Mouse (Mus musculus): Measurements from ENCODE around the gene Gm10260.

Gene Gm10260

GRCm38 (mm10) chr13:97768803-97769202 lies 8.4 kb upstream of the Gm10260 start:
- DNase-seq (ENCODE audit: low read depth, low spot score): no peak

DNA sequence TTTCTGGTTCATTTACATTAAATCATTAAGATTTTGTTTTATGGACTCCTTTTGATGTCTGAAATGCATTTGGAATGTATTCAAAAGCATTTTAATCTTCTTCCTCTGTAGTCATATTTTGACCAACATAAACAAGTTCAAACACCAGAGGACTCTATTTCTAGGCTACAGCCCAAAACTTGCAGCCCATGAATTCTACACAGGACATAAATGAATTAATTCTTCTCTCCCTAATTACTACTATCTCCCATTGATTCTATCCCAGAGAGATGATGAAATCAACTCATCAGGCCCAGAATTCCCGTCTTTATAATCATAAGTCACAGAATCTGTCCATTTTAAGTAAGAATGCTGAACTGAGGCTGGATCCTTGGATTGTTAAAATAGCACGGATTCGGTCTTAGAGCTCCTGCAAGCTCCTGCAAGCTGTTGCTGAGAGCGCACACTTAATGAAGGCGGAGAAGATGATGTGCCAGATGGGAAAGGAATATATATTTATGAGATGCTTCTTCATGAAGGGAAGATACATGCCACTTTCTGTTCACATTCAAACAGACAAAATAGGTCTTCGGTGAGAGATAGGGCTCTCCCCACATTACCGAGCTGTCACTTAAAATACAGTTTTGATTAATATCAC lies 7.7 kb upstream of the Gm10260 start:
- DNase-seq (ENCODE audit: low read depth, low spot score): no peak

DNA sequence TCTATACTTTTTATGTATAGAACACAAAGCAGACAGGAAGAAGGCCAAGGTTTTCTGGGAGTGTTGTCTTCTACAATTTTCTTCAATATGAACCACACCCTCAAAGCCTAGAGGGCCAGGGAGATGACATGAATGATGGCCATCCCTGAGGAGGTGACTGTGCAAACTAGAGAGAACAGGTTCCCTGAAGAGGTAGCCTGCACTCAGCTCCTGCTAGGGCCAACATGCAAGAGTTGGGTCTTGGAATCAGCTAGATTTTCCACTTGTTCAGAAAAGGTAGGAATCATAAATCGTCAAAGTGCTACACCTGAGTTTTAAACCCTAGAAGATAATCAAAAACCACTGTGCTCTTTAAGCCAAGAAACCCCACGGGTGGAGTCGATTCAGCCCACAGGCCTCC lies 6.2 kb upstream of the Gm10260 start:
- no peak for DNase-seq (ENCODE audit: low read depth, low spot score)

GRCm38 (mm10) chr13:97765913-97766312 lies 5.5 kb upstream of the Gm10260 start:
- DNase-seq (ENCODE audit: low read depth, low spot score): no peak

DNA sequence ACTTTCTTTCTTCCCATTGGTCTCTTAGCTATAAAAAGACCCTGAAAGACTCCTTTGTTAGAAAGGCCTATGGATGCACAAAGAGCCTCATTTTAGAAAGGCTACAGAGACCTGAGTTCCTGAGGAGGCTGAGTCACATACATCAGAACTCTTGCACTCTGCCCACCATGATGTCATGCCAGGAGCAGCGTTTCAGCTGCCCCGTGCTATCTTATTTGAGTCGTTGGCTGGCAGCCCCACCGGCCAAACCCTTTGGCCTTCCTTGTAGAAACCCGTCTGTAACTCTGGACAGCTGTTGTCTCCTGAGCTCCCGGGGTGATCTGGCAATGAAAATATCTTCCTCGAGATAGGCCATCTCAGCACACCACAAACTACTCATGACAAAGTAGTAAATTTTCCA lies 3.6 kb upstream of the Gm10260 start:
- no peak for DNase-seq (ENCODE audit: low read depth, low spot score)

DNA sequence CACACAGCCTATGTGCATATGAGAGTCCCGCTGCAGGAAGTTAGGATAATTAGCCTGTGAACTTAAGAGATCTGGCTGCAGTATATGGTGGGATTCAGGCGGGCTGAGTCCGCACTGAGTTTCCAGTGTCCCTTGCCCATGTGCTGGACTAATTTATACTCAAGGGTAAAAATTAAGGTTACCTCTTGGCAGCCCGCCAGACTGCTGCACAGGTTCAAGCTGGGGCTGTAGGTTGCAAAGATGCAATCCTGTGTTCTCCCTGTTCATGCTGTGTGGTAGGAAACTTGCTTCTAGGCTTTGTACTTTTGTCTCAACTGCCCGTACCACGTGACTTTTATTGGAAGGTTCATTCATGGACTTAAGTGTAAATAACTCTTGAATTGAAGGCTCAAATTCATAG lies 3.0 kb upstream of the Gm10260 start:
- no peak for DNase-seq (ENCODE audit: low read depth, low spot score)

DNA sequence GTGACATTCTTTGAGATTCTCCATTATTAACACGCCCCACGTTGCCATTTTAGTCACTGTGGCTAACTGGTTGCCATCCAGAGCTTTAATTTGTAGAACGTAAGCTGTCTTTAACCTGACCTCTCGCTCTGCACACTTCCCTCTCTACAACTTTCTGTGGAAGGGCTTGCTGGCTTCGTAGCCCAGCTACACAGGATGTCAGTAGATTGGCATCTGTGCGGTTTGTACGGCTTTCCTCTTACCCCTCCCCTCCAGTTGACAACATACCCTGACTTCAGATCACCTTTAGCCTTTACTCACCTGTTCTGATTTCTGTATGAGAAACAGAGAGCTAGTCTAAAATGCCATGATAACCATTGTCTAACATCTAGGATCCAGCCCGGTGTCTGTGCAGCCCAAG lies 1.7 kb upstream of the Gm10260 start:
- DNase-seq (ENCODE audit: low read depth, low spot score): no peak

- DNase-seq (ENCODE audit: low read depth, low spot score): no peak
These were observed 3.4 kb downstream of the Gm10260 start for GRCm38 (mm10) chr13:97757033-97757432.

DNA sequence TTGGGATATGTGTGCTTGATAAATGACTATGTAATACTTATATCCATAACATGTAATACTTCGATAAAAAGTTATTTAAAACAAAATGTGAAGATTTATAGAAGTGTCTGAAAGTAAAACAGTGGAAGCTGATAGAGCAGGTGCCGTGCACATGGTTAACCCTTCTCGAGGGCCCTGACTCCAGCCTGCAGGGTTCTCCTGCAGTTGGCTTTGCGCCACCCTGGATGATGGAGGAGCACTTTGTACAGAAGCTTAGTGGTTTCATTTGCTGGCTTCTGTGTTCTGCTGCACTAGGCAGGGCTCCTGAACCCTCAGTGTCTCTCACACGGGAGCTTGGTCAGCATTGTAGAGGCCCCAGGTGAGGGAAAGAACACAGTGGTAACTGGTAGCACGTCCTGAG lies 4.3 kb downstream of the Gm10260 start:
- no peak for DNase-seq (ENCODE audit: low read depth, low spot score)

DNA sequence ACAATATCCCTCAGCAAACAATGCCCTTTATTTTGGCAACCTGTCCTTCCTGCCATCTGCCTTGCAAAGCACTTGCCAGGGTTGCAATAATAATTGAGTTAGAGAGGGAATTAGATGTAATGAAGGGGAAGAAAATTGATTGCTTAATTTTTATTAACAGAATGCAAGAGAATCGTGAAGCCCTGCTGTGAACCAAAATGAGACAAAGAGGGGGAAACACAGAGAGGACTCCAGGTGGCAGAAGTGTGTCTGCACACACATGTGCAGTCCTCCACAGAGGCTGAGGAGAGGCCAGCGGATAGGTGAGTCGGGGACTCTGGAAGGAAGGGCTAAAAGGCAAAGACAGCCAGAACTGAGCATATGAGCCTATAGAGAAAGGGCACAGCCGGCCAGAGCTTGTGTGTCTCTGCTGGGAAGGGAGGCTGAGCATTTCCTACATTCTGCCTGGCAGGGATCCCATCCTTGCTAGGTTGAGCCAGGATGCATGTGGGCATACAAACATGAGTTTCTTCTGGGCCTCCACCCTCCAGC lies 9.5 kb downstream of the Gm10260 start:
- no peak for DNase-seq (ENCODE audit: low read depth, low spot score)

DNA sequence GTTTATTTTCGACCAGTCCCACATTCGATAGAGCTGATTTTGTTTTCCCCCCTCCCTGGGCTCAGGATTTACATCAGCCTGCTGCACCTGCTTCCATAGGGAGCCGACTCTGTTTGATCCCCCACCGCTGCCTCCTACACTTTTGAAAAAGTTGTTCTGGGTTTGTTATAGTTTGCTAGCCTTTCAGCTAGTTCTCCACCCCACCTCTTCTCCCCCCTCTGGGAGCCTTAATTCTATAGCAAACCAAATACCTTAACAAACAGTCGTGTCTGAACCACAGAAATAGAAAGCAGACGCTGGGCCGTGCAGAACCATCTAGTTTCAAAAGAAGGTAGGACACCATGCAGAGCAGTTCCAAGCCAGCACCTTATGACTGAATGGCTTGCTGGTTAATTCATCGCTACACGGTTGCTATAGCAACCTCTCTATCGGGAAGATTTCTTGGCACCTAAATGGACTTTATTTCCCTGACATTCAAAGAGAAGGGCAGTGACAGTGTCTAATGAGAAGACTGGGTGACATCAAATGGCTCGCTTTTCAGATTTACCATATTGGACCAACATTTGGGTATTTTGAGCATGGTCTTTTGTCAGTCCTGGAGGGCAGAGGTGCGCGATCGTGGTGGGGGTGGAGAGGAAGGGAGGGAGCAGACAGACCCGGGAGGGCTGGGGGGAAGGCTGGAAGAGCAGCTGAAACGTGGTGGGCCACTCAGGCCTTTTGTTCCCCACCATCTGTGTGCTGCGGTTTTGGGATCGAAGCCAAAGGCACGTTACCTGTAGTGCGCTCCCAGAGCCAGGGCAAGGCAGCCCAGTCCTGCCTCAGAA lies 13.2 kb downstream of the Gm10260 start:
- no peak for DNase-seq (ENCODE audit: low read depth, low spot score)

GRCm38 (mm10) chr13:97744669-97745068 lies 15.8 kb downstream of the Gm10260 start:
- DNase-seq (ENCODE audit: low read depth, low spot score): no peak

- no peak for DNase-seq (ENCODE audit: low read depth, low spot score)
These were observed 16.4 kb downstream of the Gm10260 start for GRCm38 (mm10) chr13:97744036-97744435.

DNA sequence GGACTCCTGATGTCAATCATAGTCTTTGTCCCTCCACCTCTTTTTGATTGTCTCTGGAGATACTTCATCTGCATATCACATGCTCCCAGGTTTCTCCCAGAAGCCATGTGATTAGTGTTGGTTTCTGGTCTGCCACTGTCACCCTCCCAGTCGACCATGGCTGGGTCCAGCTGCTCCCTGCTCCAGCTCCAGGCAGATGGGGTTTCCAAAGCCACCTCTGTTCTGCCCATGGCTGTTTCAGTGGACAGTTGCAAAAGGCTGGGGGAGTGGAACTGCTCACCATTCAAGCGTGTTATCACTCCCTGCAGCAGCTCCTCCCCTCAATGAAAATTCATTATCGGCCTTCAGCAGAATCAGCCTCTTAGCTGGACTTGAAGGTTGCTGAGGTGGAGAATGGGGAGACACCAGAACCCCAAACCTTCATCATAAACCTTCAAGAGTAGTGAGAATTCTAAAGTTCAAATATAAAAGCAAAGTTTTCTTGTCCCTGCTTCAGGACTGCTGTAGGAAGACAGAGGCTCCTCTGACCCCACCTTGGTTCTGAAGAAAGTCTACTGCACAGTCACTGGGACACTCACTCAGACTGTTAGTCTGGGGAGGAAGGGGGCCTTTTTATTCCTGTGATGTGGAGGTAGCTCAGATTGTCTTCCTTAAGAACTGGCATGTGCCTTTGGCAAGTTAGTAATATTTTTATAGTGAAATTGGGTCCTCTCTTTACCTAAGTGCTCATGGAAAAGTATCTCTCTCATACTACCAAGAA lies 17.0 kb downstream of the Gm10260 start:
- no peak for DNase-seq (ENCODE audit: low read depth, low spot score)

DNA sequence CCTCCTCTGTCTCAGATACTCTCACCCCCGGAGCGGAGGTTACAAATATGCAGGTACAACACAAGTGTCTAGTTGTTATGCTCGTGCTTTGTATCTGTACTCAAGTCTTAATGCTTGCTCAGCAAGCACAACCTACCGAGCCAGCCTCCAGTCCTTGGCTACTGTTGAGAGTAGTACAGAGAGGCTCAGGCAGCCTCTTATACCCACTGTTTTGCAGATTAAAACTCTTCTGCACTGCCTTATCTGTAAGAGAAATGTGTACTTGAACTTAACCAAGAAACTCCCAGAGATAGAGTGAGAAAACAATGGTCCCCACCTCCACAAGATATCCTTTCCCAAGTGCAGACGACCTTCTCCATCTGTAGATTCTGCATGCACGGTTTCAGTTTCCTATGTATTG lies 24.5 kb downstream of the Gm10260 start:
- no peak for DNase-seq (ENCODE audit: low read depth, low spot score)

GRCm38 (mm10) chr13:97734760-97735159 lies 25.7 kb downstream of the Gm10260 start:
- no peak for DNase-seq (ENCODE audit: low read depth, low spot score)

DNA sequence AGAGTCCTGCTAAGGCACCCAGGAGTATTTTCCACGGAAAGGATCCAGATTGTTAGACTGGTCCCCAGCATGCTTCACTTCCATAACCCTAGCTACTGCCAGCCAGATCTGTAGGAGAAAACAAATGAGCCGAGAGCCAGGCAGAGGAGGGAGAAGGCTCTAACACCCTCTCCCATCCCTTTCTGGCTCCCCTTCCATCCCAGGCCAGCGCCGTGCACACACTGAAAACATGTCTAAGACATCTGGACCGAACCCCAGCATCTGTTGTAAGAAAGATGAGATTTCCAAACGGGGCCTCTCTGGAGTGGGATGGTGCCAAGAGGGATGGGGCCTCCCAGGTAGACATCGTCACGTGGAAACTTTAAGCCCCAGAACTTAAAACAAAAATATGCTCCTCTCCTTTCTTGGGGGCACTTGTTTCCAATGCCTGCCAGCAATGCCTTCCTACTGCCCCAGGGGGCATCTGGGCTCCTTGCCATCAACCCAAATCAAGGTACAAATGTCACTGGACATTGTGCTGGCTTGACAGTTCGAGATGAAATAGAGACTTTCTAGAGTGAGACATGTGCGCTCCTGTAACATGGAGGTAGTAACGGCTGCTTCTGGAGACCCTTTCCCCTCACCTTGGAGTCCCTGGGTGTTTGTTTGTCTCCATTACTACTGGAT lies 35.1 kb downstream of the Gm10260 start:
- DNase-seq (ENCODE audit: low read depth, low spot score): no peak

DNA sequence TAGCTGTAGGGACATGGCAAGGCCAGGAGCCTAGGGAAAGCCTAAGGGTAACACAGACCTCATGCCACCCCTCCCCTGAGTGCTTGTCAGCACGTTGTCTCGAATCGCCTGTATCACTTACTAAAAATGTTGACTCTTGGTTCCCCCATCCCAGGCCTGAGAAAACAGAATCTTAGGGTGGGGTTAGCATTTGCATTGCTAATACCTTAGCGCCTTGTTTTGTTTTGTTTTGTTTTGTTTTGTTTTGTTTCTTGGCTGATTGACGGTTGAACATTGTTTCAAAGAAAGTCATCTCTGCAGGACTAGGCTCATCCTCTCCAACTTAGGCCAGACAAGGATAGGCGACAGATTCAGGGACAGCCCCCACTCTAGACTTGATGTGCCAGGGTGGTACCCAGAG lies 35.9 kb downstream of the Gm10260 start:
- DNase-seq (ENCODE audit: low read depth, low spot score): no peak

GRCm38 (mm10) chr13:97712506-97713275 lies 47.7 kb downstream of the Gm10260 start:
- no peak for DNase-seq (ENCODE audit: low read depth, low spot score)

DNA sequence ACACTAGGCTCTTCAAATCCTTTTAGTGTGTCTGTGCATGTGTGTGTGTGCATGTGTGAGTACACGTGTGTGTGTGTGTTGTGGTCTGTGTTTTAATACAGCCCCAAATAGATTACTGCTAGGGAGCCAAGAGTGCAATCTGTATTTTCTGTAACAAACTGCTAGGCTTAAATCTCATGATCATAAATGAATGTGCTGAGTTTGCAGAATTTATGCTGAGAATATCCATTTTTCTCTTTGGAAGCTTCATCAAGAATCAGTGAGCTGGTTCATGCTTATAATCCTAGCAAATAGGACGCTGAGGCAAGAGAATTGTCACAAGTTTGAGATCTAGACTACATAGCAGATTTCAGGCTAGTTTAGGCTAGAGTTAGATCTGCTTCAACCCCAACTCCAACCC lies 48.9 kb downstream of the Gm10260 start:
- DNase-seq (ENCODE audit: low read depth, low spot score): no peak
